Mouse (Mus musculus): ENCODE measurements at regions not wholly inside any gene's neighbourhood (a gene's known extent, or its start where the extent isn't known, plus 50 kb on each side); places are given as distances from the start of the nearest gene placed in this dataset.

- in situ Hi-C loops (cut with MboI): no loop called here
These were observed 156.6 kb upstream of the Slc24a2 start for GRCm38 (mm10) chr4:87386835-87387234.

- in situ Hi-C loops (cut with MboI): no loop called here
These were observed 156.0 kb upstream of the Slc24a2 start for GRCm38 (mm10) chr4:87386271-87386670.

GRCm38 (mm10) chr4:87385221-87385739, 155.0 kb upstream of the Slc24a2 start:
- in situ Hi-C loops (cut with MboI): no loop called here

- in situ Hi-C loops (cut with MboI): no loop called here
These were observed 154.3 kb upstream of the Slc24a2 start for GRCm38 (mm10) chr4:87384469-87385044.

- in situ Hi-C loops (cut with MboI): no loop called here
These were observed 150.4 kb upstream of the Slc24a2 start for GRCm38 (mm10) chr4:87380716-87381115.

- in situ Hi-C loops (cut with MboI): no loop called here
These were observed 149.4 kb upstream of the Slc24a2 start for GRCm38 (mm10) chr4:87379516-87380173.

GRCm38 (mm10) chr4:87371960-87372359, 141.7 kb upstream of the Slc24a2 start:
- in situ Hi-C loops (cut with MboI): loop anchor here (25.0 kb wide), 2 partner anchors 640 to 1165 kb away; no protein-coding TSS in a partner anchor

- in situ Hi-C loops (cut with MboI): loop anchor here (25.0 kb wide), 2 partner anchors 643 to 1168 kb away; no protein-coding TSS in a partner anchor
These were observed 139.5 kb upstream of the Slc24a2 start for GRCm38 (mm10) chr4:87369626-87370234.

GRCm38 (mm10) chr4:87368413-87369160, 138.3 kb upstream of the Slc24a2 start:
- in situ Hi-C loops (cut with MboI): loop anchor here (25.0 kb wide), 2 partner anchors 644 to 1169 kb away; no protein-coding TSS in a partner anchor

- in situ Hi-C loops (cut with MboI): loop anchor here (25.0 kb wide), 2 partner anchors 644 to 1169 kb away; no protein-coding TSS in a partner anchor
These were observed 137.6 kb upstream of the Slc24a2 start for GRCm38 (mm10) chr4:87367732-87368412.

- in situ Hi-C loops (cut with MboI): loop anchor here (25.0 kb wide), 2 partner anchors 650 to 1175 kb away; no protein-coding TSS in a partner anchor
These were observed 131.9 kb upstream of the Slc24a2 start for GRCm38 (mm10) chr4:87362201-87362600.

- in situ Hi-C loops (cut with MboI): loop anchor here (25.0 kb wide), 2 partner anchors 653 to 1178 kb away; no protein-coding TSS in a partner anchor
These were observed 129.2 kb upstream of the Slc24a2 start for GRCm38 (mm10) chr4:87359483-87359882.

- in situ Hi-C loops (cut with MboI): loop anchor here (25.0 kb wide), 2 partner anchors 653 to 1178 kb away; no protein-coding TSS in a partner anchor
These were observed 128.7 kb upstream of the Slc24a2 start for GRCm38 (mm10) chr4:87359004-87359403.

- in situ Hi-C loops (cut with MboI): no loop called here
These were observed 102.7 kb upstream of the Slc24a2 start for GRCm38 (mm10) chr4:87332968-87333367.

- in situ Hi-C loops (cut with MboI): no loop called here
These were observed 98.9 kb upstream of the Slc24a2 start for GRCm38 (mm10) chr4:87329136-87329535.

- in situ Hi-C loops (cut with MboI): no loop called here
These were observed 91.6 kb upstream of the Slc24a2 start for GRCm38 (mm10) chr4:87321726-87322349.

GRCm38 (mm10) chr4:87298129-87298528, 67.9 kb upstream of the Slc24a2 start:
- in situ Hi-C loops (cut with MboI): no loop called here

GRCm38 (mm10) chr4:87294538-87294937, 64.3 kb upstream of the Slc24a2 start:
- in situ Hi-C loops (cut with MboI): no loop called here

Data from mature B cell (primary cell).